Mouse (Mus musculus) stomach, postnatal 0 days (tissue): ENCODE data around the gene Abcc8. TPM values are rescaled to one million over a fixed set of nuclear protein-coding genes. Genes with fewer than 3 reads are reported as not detected.
A peak's percentile ranks its signal among the peaks of the same experiment; 100 is the strongest.

Experiments
- ATAC-seq: fragments of 200-750 bp; cut with Nextera tagmentation; 2 replicates; pipeline ENCODE4 v1.8.0; 2017; ENCODE audit not compliant: low FRiP score, low TSS enrichment
- DNase-seq: peaks from one replicate; pipeline ENCODE4 v3.0.0-alpha.2; 2016; ENCODE audit warnings: low spot score
- H3K27ac ChIP-seq: fragments of 300-500 bp; sonication (generic); replicated peaks from 2 replicates; pipeline ENCODE4 v1.5.1; 2014; ENCODE audit warnings: mild to moderate bottlenecking, control low read depth
- H3K27me3 ChIP-seq: fragments of 300-500 bp; sonication (generic); 2 replicates; pipeline ENCODE4 v1.6.1; 2014; ENCODE audit warnings: low read length; ENCODE audit not compliant: control insufficient read depth, insufficient read depth
- H3K36me3 ChIP-seq: fragments of 300-500 bp; sonication (generic); 2 replicates; pipeline ENCODE4 v1.6.1; 2014; ENCODE audit warnings: low read length, mixed read lengths; ENCODE audit not compliant: control insufficient read depth, insufficient read depth
- H3K4me1 ChIP-seq: fragments of 300-500 bp; sonication (generic); replicated peaks from 2 replicates; pipeline ENCODE4 v1.6.1; 2014; ENCODE audit warnings: antibody characterized with exemption; ENCODE audit not compliant: control insufficient read depth, insufficient read depth
- H3K4me2 ChIP-seq: fragments of 300-500 bp; sonication (generic); replicated peaks from 2 replicates; pipeline ENCODE4 v1.6.1; 2014; ENCODE audit warnings: low read depth, mild to moderate bottlenecking, control low read depth, moderate library complexity
- H3K4me3 ChIP-seq: fragments of 300-500 bp; sonication (generic); 2 replicates; pipeline ENCODE4 v1.5.1; 2014; ENCODE audit warnings: low read depth, low read length, control low read depth
- H3K9ac ChIP-seq: fragments of 300-500 bp; sonication (generic); 2 replicates; pipeline ENCODE4 v1.6.1; 2014; ENCODE audit warnings: mild to moderate bottlenecking, low read length, control low read depth, mixed read lengths
- H3K9me3 ChIP-seq: fragments of 300-500 bp; sonication (generic); 2 replicates; pipeline ENCODE4 v1.6.1; 2016; ENCODE audit warnings: low read length; ENCODE audit not compliant: control insufficient read depth
- CTCF ChIP-seq: IDR thresholded peaks from 2 replicates; pipeline ENCODE4 v1.5.1; 2016; ENCODE audit warnings: antibody characterized with exemption, low read depth, mild to moderate bottlenecking, moderate library complexity
- EP300 ChIP-seq: optimal IDR thresholded peaks from 2 replicates; pipeline ENCODE3; 2016; ENCODE audit warnings: antibody characterized with exemption
- WGBS: fragments of 180-500 bp; shearing (Covaris S2); extraction: QIAGEN DNeasy Blood & Tissue Kit; methylation state at CpG from one replicate; pipeline ENCODE4 v1.1.7; 2014; 5-methylcytosine and 5-hydroxymethylcytosine counted together
- polyA plus RNA-seq: library from polyadenylated mRNA; unstranded; fragments of >200 nt; fragmentation: Nextera tagmentation; extraction: Ambion mirVana; gene quantifications from 2 replicates; pipeline ENCODE4 v1.2.1, GENCODE M21; 2015

Gene Abcc8
- polyA plus RNA-seq, 1 experiment from 2014 or later = 3.6 TPM

- Histone ChIP-seq H3K27me3 (no peaks in the 10 kb centered on the region), H3K9ac (no peak overlapping the region), H3K4me3 (no peak overlapping the region), H3K27ac (no peak overlapping the region), H3K36me3 (no peaks in the 10 kb centered on the region), H3K4me1 (no peaks in the 10 kb centered on the region), H3K9me3 (no peaks in the 10 kb centered on the region), H3K4me2 (no peak overlapping the region)
- DNase-seq = no peak
- ATAC-seq = no peak
- TF ChIP-seq CTCF (no peak), EP300 (no peak)
- 80% methylated on average over 8 of the region's 8 CpGs for WGBS
Observed at GRCm38 (mm10) chr7:46103075-46103591, 76.7 kb downstream of the Abcc8 start.

- Histone ChIP-seq H3K4me3 (peak within 1 kb of the TSS; percentile 46), H3K9ac (peak within 1 kb of the TSS; percentile 57), H3K27me3 (no peaks in the 10 kb centered on the region), H3K27ac (no peak within 1 kb of the TSS), H3K36me3 (no peaks in the 10 kb centered on the region), H3K9me3 (no peaks in the 10 kb centered on the region), H3K4me2 (peak within 1 kb of the TSS; percentile 75), H3K4me1 (no peaks in the 10 kb centered on the region)
- TF ChIP-seq CTCF (peak; percentile 84), EP300 (no peak)
- ATAC-seq (peak; percentile 78), DNase-seq (peak; percentile 91)
- under 1% methylated on average over 31 of the region's 34 CpGs for WGBS
Observed at GRCm38 (mm10) chr7:46100563-46100962, 79.3 kb downstream of the Abcc8 start, which contains the start of gene Kcnj11. TSS of gene Kcnj11 (minus strand) at chr7:46100764.

- TF ChIP-seq CTCF (no peak), EP300 (no peak)
- ATAC-seq = no peak
- WGBS = 81% methylated on average over 13 of the region's 13 CpGs
- no peaks in the 10 kb centered on the region for H3K27me3 ChIP-seq
- no peaks in the 10 kb centered on the region for H3K9me3 ChIP-seq
- H3K4me1 ChIP-seq = no peaks in the 10 kb centered on the region
- no peak overlapping the region for H3K9ac ChIP-seq
- no peak overlapping the region; the same call in 1 of the 2 replicates for H3K4me3 ChIP-seq
- no peak overlapping the region for H3K27ac ChIP-seq
- no peak for DNase-seq
- no peaks in the 10 kb centered on the region for H3K36me3 ChIP-seq
- peak overlapping the region; percentile 75; the same call in 1 of the 2 replicates for H3K4me2 ChIP-seq
Observed at GRCm38 (mm10) chr7:46099682-46100081, 80.2 kb downstream of the Abcc8 start.

GRCm38 (mm10) chr7:46098919-46099286 is 80.9 kb downstream of the Abcc8 start:
- no peak for ATAC-seq
- WGBS = 89% methylated on average over 19 of the region's 19 CpGs

GRCm38 (mm10) chr7:46098221-46098918 is 81.5 kb downstream of the Abcc8 start:
- Histone ChIP-seq H3K27me3 (no peaks in the 10 kb centered on the region), H3K4me2 (no peak overlapping the region), H3K9me3 (no peaks in the 10 kb centered on the region), H3K4me3 (no peak overlapping the region), H3K9ac (no peak overlapping the region), H3K27ac (no peak overlapping the region), H3K36me3 (no peaks in the 10 kb centered on the region), H3K4me1 (no peaks in the 10 kb centered on the region)
- no peak for ATAC-seq
- DNase-seq = no peak
- TF ChIP-seq CTCF (no peak), EP300 (no peak)
- WGBS = 76% methylated on average over 19 of the region's 19 CpGs

More at GRCm38 (mm10) chr7:46098919-46099286, 80.9 kb downstream of the Abcc8 start:
- Histone ChIP-seq H3K36me3 (no peaks in the 10 kb centered on the region), H3K4me2 (no peak overlapping the region), H3K4me1 (no peaks in the 10 kb centered on the region), H3K27ac (no peak overlapping the region), H3K27me3 (no peaks in the 10 kb centered on the region), H3K4me3 (no peak overlapping the region), H3K9me3 (no peaks in the 10 kb centered on the region), H3K9ac (no peak overlapping the region)
- no peak for TF ChIP-seq CTCF
- TF ChIP-seq EP300 = no peak
- DNase-seq = no peak

- Histone ChIP-seq H3K4me1 (no peaks in the 10 kb centered on the region), H3K27me3 (no peaks in the 10 kb centered on the region), H3K27ac (no peak overlapping the region), H3K4me3 (no peak overlapping the region), H3K4me2 (no peak overlapping the region), H3K9me3 (no peaks in the 10 kb centered on the region), H3K36me3 (no peaks in the 10 kb centered on the region), H3K9ac (no peak overlapping the region)
- DNase-seq (no peak), ATAC-seq (no peak)
- TF ChIP-seq CTCF = no peak
- no peak for TF ChIP-seq EP300
- 47% methylated on average over 4 of the region's 4 CpGs for WGBS
Observed at GRCm38 (mm10) chr7:46097319-46097783, 82.5 kb downstream of the Abcc8 start.
